Mouse (Mus musculus) liver, embryonic 16.5 days (tissue): ENCODE results near the gene Mrps27. TPM values are rescaled to one million over a fixed set of nuclear protein-coding genes. Genes with fewer than 3 reads are reported as not detected.

Experiments used
- ATAC-seq: fragments of 200-750 bp; cut with Nextera tagmentation; 2 replicates; pipeline ENCODE4 v1.8.0; 2017; ENCODE audit warnings: low read depth, mild to moderate bottlenecking, moderate number of reproducible peaks, moderate library complexity
- H3K27ac ChIP-seq: fragments of 300-500 bp; sonication (generic); 2 replicates; pipeline ENCODE4 v1.5.1; 2014; ENCODE audit warnings: mild to moderate bottlenecking, low read length
- H3K27me3 ChIP-seq: fragments of 300-500 bp; sonication (generic); 2 replicates; pipeline ENCODE4 v1.6.1; 2014; ENCODE audit warnings: low read depth, low read length, mixed read lengths; ENCODE audit not compliant: control insufficient read depth, insufficient read depth
- H3K36me3 ChIP-seq: fragments of 300-500 bp; sonication (generic); 2 replicates; pipeline ENCODE4 v1.6.1; 2014; ENCODE audit warnings: mild to moderate bottlenecking; ENCODE audit not compliant: control insufficient read depth, insufficient read depth
- H3K4me1 ChIP-seq: fragments of 300-500 bp; sonication (generic); 2 replicates; pipeline ENCODE4 v1.6.1; 2014; ENCODE audit warnings: low read depth, low read length, mixed read lengths; ENCODE audit not compliant: control insufficient read depth
- H3K4me2 ChIP-seq: fragments of 300-500 bp; sonication (generic); 2 replicates; pipeline ENCODE4 v1.6.1; 2014; ENCODE audit warnings: low read depth, low read length, mixed read lengths
- H3K4me3 ChIP-seq: fragments of 300-500 bp; sonication (generic); 2 replicates; pipeline ENCODE4 v1.5.1; 2014; ENCODE audit warnings: low read depth, mild to moderate bottlenecking, low read length
- H3K9ac ChIP-seq: fragments of 300-500 bp; sonication (generic); 2 replicates; pipeline ENCODE4 v1.6.1; 2014; ENCODE audit warnings: low read depth, low read length
- H3K9me3 ChIP-seq: fragments of 300-500 bp; sonication (generic); replicated peaks from 2 replicates; pipeline ENCODE4 v1.6.1; 2016; ENCODE audit warnings: low read length; ENCODE audit not compliant: control insufficient read depth
- WGBS: fragments of 180-500 bp; shearing (Covaris S2); extraction: QIAGEN DNeasy Blood & Tissue Kit; methylation state at CpG from one replicate; pipeline ENCODE4 v1.1.7; 2014; ENCODE audit not compliant: insufficient replicate concordance; 5-methylcytosine and 5-hydroxymethylcytosine counted together
- polyA plus RNA-seq: library from polyadenylated mRNA; unstranded; fragments of >200 nt; fragmentation: Nextera tagmentation; extraction: Ambion mirVana; gene quantifications from 2 replicates; pipeline ENCODE4 v1.2.1, GENCODE M21; 2015

Mrps27 gene
- polyA plus RNA-seq, 1 experiment from 2014 or later = 23.7 TPM

DNA sequence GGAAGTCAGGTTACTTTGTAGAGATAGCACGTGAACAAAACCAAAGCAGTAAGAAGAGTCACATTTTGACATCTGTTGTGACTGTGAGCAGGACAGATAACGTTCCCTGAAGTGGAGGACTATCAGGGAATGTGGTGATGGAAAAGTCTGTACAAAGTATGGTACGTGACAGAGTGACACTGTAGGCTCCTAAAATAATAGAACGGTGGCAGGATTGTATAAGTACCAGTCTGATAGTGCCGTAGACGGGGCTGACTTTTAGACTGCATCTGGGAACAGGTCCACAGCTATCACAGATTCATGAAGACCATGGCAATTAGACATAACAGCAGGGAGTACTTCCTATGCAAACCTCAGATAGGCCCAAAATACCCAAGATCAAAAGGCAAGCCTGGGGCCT lies 3.1 kb upstream of the Mrps27 start:
- Histone ChIP-seq H3K36me3 (peaks cover 29% of the 10 kb centered on the region), H3K9me3 (no peaks in the 10 kb centered on the region), H3K4me1 (peaks cover 17% of the 10 kb centered on the region), H3K27ac (no peak overlapping the region), H3K4me2 (no peak overlapping the region), H3K27me3 (no peaks in the 10 kb centered on the region), H3K9ac (no peak overlapping the region), H3K4me3 (no peak overlapping the region)
- ATAC-seq = no peak
- WGBS = 77% methylated on average over 6 of the region's 6 CpGs

DNA sequence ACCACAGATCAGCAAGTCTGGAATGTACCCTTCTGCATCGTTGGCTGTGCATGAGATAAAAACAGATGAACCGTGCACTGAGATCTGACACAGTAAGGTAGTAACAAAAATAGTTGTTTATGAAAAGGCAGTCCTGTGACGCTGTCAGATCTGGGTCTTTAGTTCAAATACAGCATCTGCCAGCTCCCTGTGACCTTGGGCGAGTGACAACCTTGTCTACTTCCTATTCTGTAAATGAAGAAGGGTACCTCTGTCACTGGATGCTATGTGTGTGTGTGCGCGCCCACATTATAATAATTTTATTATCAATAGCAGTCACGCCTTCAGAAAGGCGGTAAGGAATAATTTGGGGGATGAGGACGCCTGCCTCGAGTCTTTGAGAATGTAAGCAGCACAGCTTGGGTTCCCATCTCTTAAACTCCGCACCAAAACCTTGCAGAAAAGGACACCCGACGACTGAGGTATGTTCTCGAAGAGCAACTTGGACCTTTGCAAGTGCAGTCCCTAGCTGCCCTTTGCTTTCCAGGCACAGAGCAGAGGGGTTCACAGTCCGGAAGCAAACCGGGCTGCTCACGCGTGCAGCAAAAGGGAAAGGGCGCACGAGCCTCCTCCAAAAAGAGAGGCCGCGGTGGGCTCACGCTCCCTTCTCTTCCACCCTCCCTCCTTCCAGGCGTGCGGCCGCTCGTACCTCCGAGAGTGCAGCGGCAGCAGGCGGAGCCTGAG lies 549 bp upstream of the Mrps27 start:
- Histone ChIP-seq H3K4me1 (peaks cover 17% of the 10 kb centered on the region), H3K4me2 (peak overlapping the region; percentile 83), H3K27me3 (no peaks in the 10 kb centered on the region), H3K27ac (peak overlapping the region; percentile 80), H3K4me3 (peak overlapping the region; percentile 97), H3K9ac (peak overlapping the region; percentile 82), H3K36me3 (peaks cover 31% of the 10 kb centered on the region), H3K9me3 (no peaks in the 10 kb centered on the region)
- WGBS = under 1% methylated on average over 30 of the region's 30 CpGs
- peak; percentile 56 for ATAC-seq

DNA sequence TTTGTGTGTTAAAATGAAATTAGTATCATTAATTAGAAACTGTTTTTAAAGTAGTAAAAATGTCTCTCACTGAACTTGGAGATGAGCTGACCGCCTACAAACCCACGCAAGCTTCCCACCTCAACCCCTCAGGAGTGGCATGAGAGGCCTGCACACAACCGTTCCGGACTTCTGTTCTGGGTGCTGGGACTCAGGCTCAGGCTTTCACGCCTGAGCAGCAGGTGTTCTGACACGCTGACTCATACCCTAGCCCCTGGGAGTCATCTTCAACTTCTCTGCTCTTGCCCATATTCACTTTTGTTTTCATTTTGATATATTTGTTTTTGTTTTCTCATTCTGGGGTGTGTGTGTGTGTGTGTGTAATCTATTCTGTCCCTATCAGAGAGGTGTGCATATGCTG lies 5.4 kb downstream of the Mrps27 start:
- Histone ChIP-seq H3K4me1 (peaks cover 15% of the 10 kb centered on the region), H3K4me3 (no peak overlapping the region), H3K27ac (no peak overlapping the region), H3K27me3 (no peaks in the 10 kb centered on the region), H3K9me3 (no peaks in the 10 kb centered on the region), H3K9ac (no peak overlapping the region), H3K36me3 (peaks cover 8% of the 10 kb centered on the region), H3K4me2 (no peak overlapping the region)
- ATAC-seq = no peak
- WGBS = 76% methylated on average over 6 of the region's 6 CpGs

DNA sequence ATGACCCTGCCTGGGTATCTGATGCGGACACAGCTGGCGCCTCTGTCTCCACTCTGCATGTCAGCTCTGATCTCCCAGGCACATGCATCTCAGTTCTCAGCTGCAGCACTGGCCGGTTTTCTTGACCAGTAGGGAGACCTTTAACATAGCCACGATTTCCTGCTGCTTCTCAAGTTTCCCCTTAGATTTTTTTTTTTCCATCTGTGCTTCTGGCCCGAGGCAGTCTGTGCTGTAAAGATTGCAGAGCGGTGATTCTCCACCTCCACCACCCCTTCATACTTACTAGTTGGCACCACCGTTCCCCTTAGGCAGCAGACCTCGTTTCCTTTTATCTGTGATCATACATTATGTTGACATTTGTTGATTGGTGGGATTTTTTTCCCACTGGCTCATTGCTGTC lies 6.6 kb downstream of the Mrps27 start:
- WGBS = 57% methylated on average over 8 of the region's 8 CpGs
- Histone ChIP-seq H3K4me3 (no peak overlapping the region), H3K36me3 (peaks cover 8% of the 10 kb centered on the region), H3K9me3 (no peaks in the 10 kb centered on the region), H3K27ac (no peak overlapping the region), H3K9ac (no peak overlapping the region), H3K4me2 (no peak overlapping the region), H3K27me3 (no peaks in the 10 kb centered on the region), H3K4me1 (peaks cover 7% of the 10 kb centered on the region)
- no peak for ATAC-seq

DNA sequence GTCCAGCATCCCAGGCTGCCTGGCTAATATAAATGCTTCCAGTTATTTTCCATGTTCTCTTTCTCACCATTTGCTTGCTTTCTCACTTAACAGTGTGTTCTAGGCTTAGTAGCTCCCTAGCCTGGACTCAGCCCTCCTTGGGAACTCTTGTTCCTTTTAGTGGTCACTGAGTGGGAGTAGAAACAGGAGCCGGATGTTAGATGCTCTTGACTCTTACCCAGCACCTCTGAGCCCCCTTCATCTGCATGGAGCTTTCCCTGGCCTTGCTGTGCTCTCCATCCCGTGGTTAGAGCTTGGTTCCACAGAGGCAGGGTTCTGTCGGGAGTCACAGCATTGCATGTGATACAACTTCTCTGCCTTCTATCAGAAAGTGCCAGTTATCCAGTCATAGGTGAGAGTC lies 7.0 kb downstream of the Mrps27 start:
- Histone ChIP-seq H3K4me2 (no peak overlapping the region), H3K4me3 (no peak overlapping the region), H3K27me3 (no peaks in the 10 kb centered on the region), H3K36me3 (peaks cover 8% of the 10 kb centered on the region), H3K27ac (no peak overlapping the region), H3K9ac (no peak overlapping the region), H3K9me3 (no peaks in the 10 kb centered on the region), H3K4me1 (peaks cover 7% of the 10 kb centered on the region)
- no peak for ATAC-seq
- WGBS = 58% methylated on average over 3 of the region's 3 CpGs

DNA sequence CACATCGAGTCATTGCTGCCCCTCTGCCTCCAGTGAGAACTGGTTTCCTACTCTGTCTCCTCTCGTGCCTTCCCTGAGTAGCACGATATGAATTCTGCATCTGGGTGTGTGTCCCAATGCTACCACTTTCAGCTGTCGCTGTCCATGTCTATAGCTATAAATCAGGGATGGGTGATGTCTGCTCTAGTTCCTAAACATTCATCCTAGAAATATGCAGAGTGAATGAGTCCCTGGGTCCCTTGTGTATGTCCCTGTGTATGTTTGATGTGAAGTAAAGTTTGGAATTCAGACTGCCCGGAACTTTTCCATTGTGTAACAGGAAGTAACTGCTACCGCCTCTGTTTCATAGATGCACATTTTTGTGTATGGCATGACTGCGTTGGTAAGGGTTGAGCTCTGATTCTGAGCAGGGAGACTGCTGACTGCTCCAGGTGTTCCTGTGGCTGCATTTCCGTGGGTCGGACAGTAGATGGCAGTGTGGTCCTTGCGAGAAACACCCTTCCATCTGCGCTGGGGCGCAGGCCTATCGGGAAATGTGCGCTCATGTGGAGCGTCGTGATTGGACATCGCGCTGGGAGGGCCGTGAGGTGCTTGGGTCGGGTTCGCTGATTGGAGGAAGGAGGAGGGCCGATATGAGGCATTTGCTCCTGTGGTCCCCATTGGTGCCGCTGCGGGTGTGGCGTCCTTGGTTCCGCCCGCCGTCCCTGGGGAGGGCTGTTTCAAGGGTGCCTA lies 8.3 kb downstream of the Mrps27 start:
- Histone ChIP-seq H3K36me3 (peaks cover 8% of the 10 kb centered on the region), H3K9me3 (no peaks in the 10 kb centered on the region), H3K4me2 (peak overlapping the region; percentile 88), H3K4me1 (peaks cover 7% of the 10 kb centered on the region), H3K4me3 (peak overlapping the region; percentile 59), H3K9ac (peak overlapping the region; percentile 66; the same call in 1 of the 2 replicates), H3K27me3 (no peaks in the 10 kb centered on the region), H3K27ac (peak overlapping the region; percentile 76)
- peak; percentile 100 for ATAC-seq
- 10% methylated on average over 28 of the region's 28 CpGs for WGBS

DNA sequence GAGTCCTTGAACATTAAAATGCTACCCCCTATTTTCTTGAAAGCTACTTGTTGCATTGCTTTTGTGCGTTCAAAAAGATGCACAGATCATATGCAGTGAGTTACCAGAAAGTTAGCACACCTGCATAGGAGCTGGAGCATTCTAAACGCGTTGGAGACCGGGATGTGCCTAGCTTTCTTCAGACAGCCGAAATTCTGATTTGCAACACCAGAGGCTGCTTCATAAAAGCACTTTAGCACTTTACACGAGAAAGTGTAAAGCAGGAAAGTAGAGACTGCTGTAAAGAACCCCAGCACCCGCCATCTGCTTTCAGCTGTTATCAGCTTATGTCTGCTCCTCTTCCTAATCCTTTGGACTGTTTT lies 8.9 kb downstream of the Mrps27 start:
- no peak for ATAC-seq
- peaks cover 7% of the 10 kb centered on the region for H3K4me1 ChIP-seq
- H3K9me3 ChIP-seq = no peaks in the 10 kb centered on the region
- H3K27ac ChIP-seq = peak overlapping the region; percentile 76
- H3K4me3 ChIP-seq = peak overlapping the region; percentile 59
- peak overlapping the region; percentile 66 for H3K9ac ChIP-seq
- H3K36me3 ChIP-seq = peaks cover 5% of the 10 kb centered on the region
- WGBS = 23% methylated on average over 7 of the region's 7 CpGs
- no peaks in the 10 kb centered on the region for H3K27me3 ChIP-seq
- H3K4me2 ChIP-seq = peak overlapping the region; percentile 88

DNA sequence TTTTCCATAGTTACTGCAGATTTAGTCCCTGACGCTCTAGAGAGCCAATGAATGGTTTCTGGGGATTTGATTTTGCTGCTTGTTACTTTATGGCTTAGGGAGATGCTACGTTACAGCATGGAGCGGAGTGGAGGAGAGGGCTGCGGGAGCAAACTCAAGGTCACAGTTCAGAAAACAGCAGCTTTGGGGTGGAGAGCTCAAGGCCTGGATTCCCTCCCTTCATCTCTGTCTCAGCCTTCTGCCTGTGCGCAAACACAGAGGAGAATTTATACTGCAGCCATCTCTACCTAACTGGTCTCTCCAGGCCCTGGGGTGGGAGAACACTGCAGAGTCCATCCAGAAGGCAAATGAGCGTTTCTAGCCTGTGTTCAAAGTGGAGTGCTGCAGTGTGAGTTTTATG lies 10.5 kb downstream of the Mrps27 start:
- no peaks in the 10 kb centered on the region for H3K9me3 ChIP-seq
- no peak for ATAC-seq
- H3K4me2 ChIP-seq = no peak overlapping the region
- H3K27ac ChIP-seq = no peak overlapping the region
- peaks cover 3% of the 10 kb centered on the region; the same call in 1 of the 2 replicates for H3K36me3 ChIP-seq
- WGBS = 76% methylated on average over 6 of the region's 6 CpGs
- H3K4me3 ChIP-seq = no peak overlapping the region
- H3K4me1 ChIP-seq = peaks cover 7% of the 10 kb centered on the region
- H3K9ac ChIP-seq = no peak overlapping the region
- H3K27me3 ChIP-seq = no peaks in the 10 kb centered on the region

DNA sequence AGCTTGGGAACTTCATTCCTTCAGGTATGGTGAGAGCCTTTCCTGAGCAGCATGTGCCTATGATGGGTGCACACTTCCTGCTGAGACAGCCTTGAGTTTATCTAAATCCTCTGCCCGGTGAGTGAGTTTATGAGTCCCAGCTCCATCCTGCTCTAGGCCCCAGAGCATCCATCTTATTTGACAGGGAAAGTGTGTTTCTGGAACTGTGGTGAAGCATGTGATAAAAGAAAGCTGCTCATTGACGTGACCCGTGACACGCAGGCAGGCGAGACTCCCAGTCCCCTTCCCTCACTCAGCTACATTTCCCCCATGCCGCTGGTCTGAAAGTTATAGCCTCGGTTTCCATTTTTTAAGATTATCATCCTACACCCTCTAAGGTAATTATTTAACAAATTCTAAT lies 11.3 kb downstream of the Mrps27 start:
- WGBS = 69% methylated on average over 7 of the region's 7 CpGs

More for the DNA sequence above, 11.3 kb downstream of the Mrps27 start:
- Histone ChIP-seq H3K27me3 (no peaks in the 10 kb centered on the region), H3K4me3 (no peak overlapping the region), H3K27ac (no peak overlapping the region), H3K9ac (no peak overlapping the region), H3K36me3 (0 out of 2 replicates have a peak, but pooled peaks cover 2% of the 10 kb centered on the region), H3K9me3 (no peaks in the 10 kb centered on the region), H3K4me2 (no peak overlapping the region), H3K4me1 (peaks cover 7% of the 10 kb centered on the region)
- no peak for ATAC-seq
